Mouse (Mus musculus) stomach, embryonic 16.5 days (tissue): ENCODE data around the gene Gnb3. TPM values are rescaled to one million over a fixed set of nuclear protein-coding genes. Genes with fewer than 3 reads are reported as not detected.
A peak's percentile ranks its signal among the peaks of the same experiment; 100 is the strongest.

Experiments used
- ATAC-seq: fragments of 200-750 bp; cut with Nextera tagmentation; 2 replicates; pipeline ENCODE4 v1.8.0; 2017; ENCODE audit warnings: moderate number of reproducible peaks, moderate TSS enrichment; ENCODE audit not compliant: insufficient read depth, low FRiP score
- H3K27ac ChIP-seq: fragments of 300-500 bp; sonication (generic); 2 replicates; pipeline ENCODE4 v1.5.1; 2014; ENCODE audit warnings: low read length
- H3K27me3 ChIP-seq: fragments of 300-500 bp; sonication (generic); 2 replicates; pipeline ENCODE4 v1.6.1; 2014; ENCODE audit warnings: low read length, control low read depth, mixed read lengths; ENCODE audit not compliant: control insufficient read depth, insufficient read depth
- H3K36me3 ChIP-seq: fragments of 300-500 bp; sonication (generic); 2 replicates; pipeline ENCODE4 v1.6.1; 2014; ENCODE audit warnings: low read length; ENCODE audit not compliant: control insufficient read depth, insufficient read depth
- H3K4me1 ChIP-seq: fragments of 300-500 bp; sonication (generic); 2 replicates; pipeline ENCODE4 v1.6.1; 2014; ENCODE audit warnings: low read length, control low read depth, mixed read lengths; ENCODE audit not compliant: control insufficient read depth, insufficient read depth
- H3K4me2 ChIP-seq: fragments of 300-500 bp; sonication (generic); 2 replicates; pipeline ENCODE4 v1.6.1; 2014; ENCODE audit warnings: low read depth, low read length, mixed read lengths
- H3K4me3 ChIP-seq: fragments of 300-500 bp; sonication (generic); replicated peaks from 2 replicates; pipeline ENCODE4 v1.5.1; 2014; ENCODE audit warnings: mild to moderate bottlenecking, low read length
- H3K9ac ChIP-seq: fragments of 300-500 bp; sonication (generic); 2 replicates; pipeline ENCODE4 v1.6.1; 2014; ENCODE audit warnings: low read length
- H3K9me3 ChIP-seq: fragments of 300-500 bp; sonication (generic); replicated peaks from 2 replicates; pipeline ENCODE4 v1.6.1; 2016; ENCODE audit warnings: low read length, control low read depth; ENCODE audit not compliant: control insufficient read depth
- WGBS: fragments of 180-500 bp; shearing (Covaris S2); extraction: QIAGEN DNeasy Blood & Tissue Kit; methylation state at CpG from one replicate; pipeline ENCODE4 v1.1.7; 2014; 5-methylcytosine and 5-hydroxymethylcytosine counted together
- polyA plus RNA-seq: library from polyadenylated mRNA; unstranded; fragments of >200 nt; fragmentation: Nextera tagmentation; extraction: Ambion mirVana; gene quantifications from 2 replicates; pipeline ENCODE4 v1.2.1, GENCODE M21; 2015

The Gnb3 gene
- polyA plus RNA-seq, 1 experiment from 2014 or later: 1.5 TPM

GRCm38 (mm10) chr6:124874348-124874747 is 34.3 kb upstream of the Gnb3 start:
- no peaks in the 10 kb centered on the region for H3K36me3 ChIP-seq
- no peak for ATAC-seq
- H3K9me3 ChIP-seq: no peaks in the 10 kb centered on the region
- H3K27me3 ChIP-seq: no peaks in the 10 kb centered on the region
- H3K4me2 ChIP-seq: no peak overlapping the region
- WGBS: 18% methylated on average over 3 of the region's 3 CpGs
- H3K27ac ChIP-seq: no peak overlapping the region
- no peaks in the 10 kb centered on the region for H3K4me1 ChIP-seq
- H3K4me3 ChIP-seq: no peak overlapping the region
- no peak overlapping the region for H3K9ac ChIP-seq

DNA sequence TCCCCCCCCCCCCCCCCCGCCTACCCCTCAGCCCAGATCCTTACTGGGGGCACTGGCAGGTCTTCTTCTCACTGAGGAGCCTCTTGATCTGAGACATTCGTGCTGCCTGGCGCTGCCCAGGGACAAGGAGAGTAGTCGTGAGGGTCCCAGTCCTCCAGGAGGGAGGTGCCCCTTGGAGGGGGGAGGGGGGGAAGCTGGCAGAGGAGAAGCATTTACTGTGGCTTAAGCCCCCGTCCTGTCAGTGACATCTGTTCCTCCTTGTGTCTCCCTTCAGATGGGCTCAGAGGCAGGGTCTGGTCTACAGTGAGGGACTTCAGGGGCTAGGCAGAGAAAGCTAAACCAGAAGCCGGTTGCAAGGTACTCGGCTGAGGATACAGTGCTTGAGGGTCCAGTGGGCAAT is 26.5 kb upstream of the Gnb3 start:
- Histone ChIP-seq H3K27ac (no peak overlapping the region), H3K4me3 (no peak overlapping the region), H3K4me2 (no peak overlapping the region), H3K36me3 (no peaks in the 10 kb centered on the region), H3K9ac (no peak overlapping the region), H3K27me3 (0 out of 2 replicates have a peak, but pooled peaks cover 4% of the 10 kb centered on the region), H3K9me3 (no peaks in the 10 kb centered on the region), H3K4me1 (peaks cover 7% of the 10 kb centered on the region)
- ATAC-seq: no peak
- WGBS: 56% methylated on average over 6 of the region's 7 CpGs

GRCm38 (mm10) chr6:124865766-124866362 is 25.8 kb upstream of the Gnb3 start:
- 0 out of 2 replicates have a peak, but pooled peaks cover 4% of the 10 kb centered on the region for H3K27me3 ChIP-seq
- H3K4me2 ChIP-seq: no peak overlapping the region
- H3K9ac ChIP-seq: no peak overlapping the region
- H3K27ac ChIP-seq: no peak overlapping the region
- no peak overlapping the region for H3K4me3 ChIP-seq
- peaks cover 7% of the 10 kb centered on the region for H3K4me1 ChIP-seq
- H3K36me3 ChIP-seq: no peaks in the 10 kb centered on the region
- H3K9me3 ChIP-seq: no peaks in the 10 kb centered on the region
- ATAC-seq: no peak
- 50% methylated on average over 18 of the region's 18 CpGs for WGBS

GRCm38 (mm10) chr6:124863658-124864298 is 23.7 kb upstream of the Gnb3 start, which contains the start of gene Gpr162:
Gene Gpr162, minus strand, starts transcription at chr6:124863983.
- Histone ChIP-seq H3K9ac (peak within 1 kb of the TSS; percentile 82), H3K9me3 (no peaks in the 10 kb centered on the region), H3K4me1 (peaks cover 7% of the 10 kb centered on the region), H3K36me3 (no peaks in the 10 kb centered on the region), H3K27ac (no peak within 1 kb of the TSS), H3K27me3 (peaks cover 10% of the 10 kb centered on the region; the same call in 1 of the 2 replicates), H3K4me2 (peak within 1 kb of the TSS; percentile 92), H3K4me3 (peak within 1 kb of the TSS; percentile 60)
- WGBS: 1% methylated on average over 41 of the region's 43 CpGs
- ATAC-seq: peak; percentile 82

- H3K27ac ChIP-seq: no peak overlapping the region
- peak overlapping the region; percentile 60 for H3K4me3 ChIP-seq
- peak; percentile 4; the same call in 1 of the 2 replicates for ATAC-seq
- H3K36me3 ChIP-seq: no peaks in the 10 kb centered on the region
- WGBS: 2% methylated on average over 13 of the region's 16 CpGs
- H3K4me2 ChIP-seq: peak overlapping the region; percentile 92
- no peaks in the 10 kb centered on the region for H3K9me3 ChIP-seq
- H3K4me1 ChIP-seq: peaks cover 9% of the 10 kb centered on the region
- peak overlapping the region; percentile 82 for H3K9ac ChIP-seq
- peaks cover 12% of the 10 kb centered on the region; the same call in 1 of the 2 replicates for H3K27me3 ChIP-seq
These were observed 23.1 kb upstream of the Gnb3 start for GRCm38 (mm10) chr6:124863125-124863657.

DNA sequence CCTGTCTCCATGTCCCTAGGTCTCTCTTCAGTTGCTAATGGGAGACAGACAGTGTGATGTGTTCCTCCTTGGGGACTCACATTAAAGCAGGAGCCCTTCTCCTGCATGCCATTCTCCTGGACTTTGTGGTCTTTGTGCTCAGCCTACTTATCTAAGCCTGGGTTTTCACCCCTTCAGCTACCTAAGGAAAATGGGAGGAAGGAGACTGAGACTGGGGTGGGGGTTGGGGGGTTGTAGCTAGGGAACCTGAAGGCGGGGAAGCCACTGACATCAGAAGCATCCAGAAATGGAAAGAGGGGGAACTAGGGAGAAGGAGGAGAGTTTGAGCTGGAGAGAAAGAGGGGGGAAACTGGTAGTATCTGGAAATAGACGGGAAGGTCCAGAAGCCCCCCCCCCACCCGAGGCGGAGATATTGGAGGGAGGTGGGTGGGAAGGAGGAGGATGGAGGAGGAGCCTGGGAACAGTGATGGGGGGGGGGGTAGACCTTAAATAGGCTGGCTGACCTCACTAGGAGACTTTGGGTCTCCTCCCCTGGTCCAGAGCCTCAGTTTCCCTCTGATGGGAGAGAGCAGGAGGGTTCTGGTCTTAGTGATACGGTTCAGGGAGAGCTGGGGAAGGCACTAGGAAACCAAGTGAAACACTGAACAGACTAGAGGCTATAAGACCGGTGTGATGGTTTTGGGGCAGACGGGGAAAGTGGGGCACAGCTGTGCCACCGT is 22.5 kb upstream of the Gnb3 start:
- peak overlapping the region; percentile 92; the same call in 1 of the 2 replicates for H3K4me2 ChIP-seq
- peak overlapping the region; percentile 60 for H3K4me3 ChIP-seq
- ATAC-seq: no peak
- H3K27ac ChIP-seq: no peak overlapping the region
- no peaks in the 10 kb centered on the region for H3K36me3 ChIP-seq
- whole genome bisulfite sequencing: 15% methylated on average over 8 of the region's 8 CpGs
- peaks cover 15% of the 10 kb centered on the region for H3K4me1 ChIP-seq
- H3K9me3 ChIP-seq: no peaks in the 10 kb centered on the region
- no peak overlapping the region for H3K9ac ChIP-seq
- H3K27me3 ChIP-seq: peaks cover 12% of the 10 kb centered on the region; the same call in 1 of the 2 replicates

- no peak overlapping the region for H3K9ac ChIP-seq
- H3K4me2 ChIP-seq: no peak overlapping the region
- H3K4me3 ChIP-seq: no peak overlapping the region
- H3K4me1 ChIP-seq: peaks cover 15% of the 10 kb centered on the region
- H3K9me3 ChIP-seq: no peaks in the 10 kb centered on the region
- 31% methylated on average over 3 of the region's 3 CpGs for WGBS
- no peak for ATAC-seq
- H3K36me3 ChIP-seq: no peaks in the 10 kb centered on the region
- H3K27ac ChIP-seq: no peak overlapping the region
- H3K27me3 ChIP-seq: peaks cover 12% of the 10 kb centered on the region; the same call in 1 of the 2 replicates
These were observed 21.7 kb upstream of the Gnb3 start for GRCm38 (mm10) chr6:124861802-124862201.

GRCm38 (mm10) chr6:124861266-124861665 is 21.2 kb upstream of the Gnb3 start:
- Histone ChIP-seq H3K27ac (no peak overlapping the region), H3K36me3 (no peaks in the 10 kb centered on the region), H3K4me2 (no peak overlapping the region), H3K4me3 (no peak overlapping the region), H3K9me3 (no peaks in the 10 kb centered on the region), H3K9ac (no peak overlapping the region), H3K27me3 (peaks cover 12% of the 10 kb centered on the region; the same call in 1 of the 2 replicates), H3K4me1 (peaks cover 17% of the 10 kb centered on the region)
- ATAC-seq: no peak
- 79% methylated on average over 19 of the region's 19 CpGs for WGBS
